Mouse (Mus musculus) adrenal gland, adult 2 months (tissue): ENCODE measurements around the gene Ces2h. TPM values are rescaled to one million over a fixed set of nuclear protein-coding genes. Genes with fewer than 3 reads are reported as not detected.
"Not testable (repeated sequence)": the region's sequence is repeated elsewhere in the genome, so short reads cannot be mapped to it uniquely, and the experiment has no call there.

Experiments
- DNase-seq: peaks from one replicate; pipeline ENCODE4 v3.0.0; 2021
- long read RNA-seq: library from polyadenylated mRNA; stranded (forward); transcript quantifications from one replicate; pipeline ENCODE4 v2.0.0, GENCODE M21; 2021
- polyA plus RNA-seq: library from polyadenylated mRNA; depleted of rRNA; stranded (reverse); fragments of >200 nt; gene quantifications from 2 replicates; pipeline ENCODE4 v1.2.3, GENCODE M21; 2012; rRNA removed
- total RNA-seq, 2 experiments: library from RNA; stranded (reverse); gene quantifications; 2 replicates each; pipeline ENCODE4 v1.2.3; 2021

Ces2h gene
- under 1 TPM in 1 of 2 experiments, not detected in 1; 0.12 TPM for total RNA-seq
- polyA plus RNA-seq = not detected in 2 replicates
- long read RNA-seq = 0 reads

DNA sequence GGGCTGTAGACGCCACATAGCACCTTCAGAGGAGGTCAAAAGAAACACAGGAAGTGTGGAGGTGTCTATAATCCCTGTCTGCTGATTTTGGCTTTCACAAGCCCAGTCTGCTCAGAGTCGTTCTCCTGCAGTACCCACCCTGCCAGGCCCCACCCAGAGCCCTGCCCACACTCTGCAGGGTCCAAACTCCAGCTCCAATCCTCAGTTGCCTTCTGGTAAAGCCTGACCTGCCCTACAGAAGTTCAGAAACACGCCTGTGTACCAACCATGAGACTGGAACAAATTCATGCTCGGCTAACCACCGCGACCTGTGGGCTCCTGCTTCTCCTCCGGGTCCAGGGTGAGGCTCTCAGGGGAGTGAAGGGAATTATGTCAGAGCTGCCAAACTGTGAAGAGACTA lies at the start of gene Ces2h:
Ces2h (plus strand) TSS at position 268 of the 400 bp plus-strand sequence.
- peak; percentile 17 for DNase-seq

DNA sequence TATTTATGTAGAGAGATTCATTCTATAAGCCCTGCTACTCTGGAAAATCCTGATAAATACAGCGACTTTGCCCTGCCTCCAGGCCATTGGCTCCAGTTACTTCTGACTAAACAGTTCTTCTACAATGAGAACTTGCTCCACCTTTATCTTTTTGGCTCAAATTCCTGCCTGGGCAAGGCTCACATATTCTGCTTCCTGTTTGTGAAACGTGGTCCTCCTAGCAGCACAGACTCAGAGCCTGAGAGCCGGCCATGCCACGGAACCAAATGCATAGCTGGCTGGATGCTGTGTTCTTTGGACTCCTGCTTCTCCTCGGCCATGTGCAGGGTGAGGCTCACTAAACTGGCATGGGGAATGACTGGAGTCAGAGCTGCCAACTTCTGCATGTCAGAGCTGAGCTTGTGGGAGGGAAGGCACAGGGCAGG lies 39.1 kb upstream of the Ces2h start, which contains the start of gene Ces2g:
Ces2g (plus strand) TSS at position 182 of the 425 bp plus-strand sequence.
- DNase-seq = peak; percentile 23

DNA sequence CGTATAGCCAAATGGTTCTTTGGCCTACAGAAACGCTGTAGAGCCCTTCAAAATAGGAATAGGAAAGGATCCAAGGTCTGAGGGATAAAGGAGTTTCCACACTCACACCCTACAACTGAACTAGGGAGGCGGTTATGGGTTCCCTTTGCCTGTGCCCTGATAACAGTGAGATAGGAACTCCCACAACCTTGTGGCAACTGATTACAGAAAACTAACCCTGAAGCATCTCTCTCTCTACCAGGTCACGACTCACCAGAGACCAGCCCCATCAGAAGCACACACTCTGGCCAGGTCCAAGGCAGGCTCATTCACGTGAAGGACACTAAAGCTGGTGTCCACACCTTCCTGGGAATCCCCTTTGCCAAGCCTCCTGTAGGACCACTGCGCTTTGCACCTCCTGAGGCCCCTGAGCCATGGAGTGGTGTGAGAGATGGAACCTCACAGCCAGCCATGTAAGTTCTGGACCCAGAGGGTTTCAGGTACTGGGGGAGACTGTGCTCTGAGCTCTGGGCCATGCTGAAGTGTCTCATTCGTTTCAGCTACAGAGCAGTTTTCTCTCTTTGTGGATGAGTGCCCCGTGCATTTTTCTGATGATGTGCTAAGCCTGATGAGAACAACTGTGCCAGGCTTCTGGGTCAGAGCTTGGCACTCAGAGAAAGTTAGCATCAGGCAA lies 38.3 kb upstream of the Ces2h start:
- DNase-seq = no peak

- DNase-seq = no peak
Observed at GRCm38 (mm10) chr8:104963375-104963894, 37.2 kb upstream of the Ces2h start.

- DNase-seq = no peak
Observed at GRCm38 (mm10) chr8:104984126-104984525, 16.5 kb upstream of the Ces2h start.

DNA sequence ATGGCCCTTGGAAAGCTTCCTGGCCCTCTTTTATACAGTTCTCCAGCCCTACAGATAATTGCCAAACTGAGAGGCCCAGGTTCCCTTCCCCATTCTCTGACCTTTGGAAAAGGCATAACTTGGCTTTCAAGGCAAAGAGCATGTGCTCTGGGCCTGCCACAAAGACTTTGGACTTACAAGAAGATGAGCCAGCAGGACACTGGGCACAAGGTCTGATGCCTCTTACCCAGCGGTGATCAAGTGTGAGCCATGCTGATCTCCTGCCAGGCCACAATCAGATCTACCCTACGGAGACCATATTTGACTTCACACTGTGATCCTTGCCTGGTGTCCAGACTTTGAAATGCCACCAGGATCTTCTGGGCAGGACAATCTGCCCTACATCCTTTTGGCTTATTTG lies 15.7 kb upstream of the Ces2h start:
- DNase-seq = peak; percentile 5

GRCm38 (mm10) chr8:104998191-104998590 lies 2.5 kb upstream of the Ces2h start:
- DNase-seq = peak; percentile 5

DNA sequence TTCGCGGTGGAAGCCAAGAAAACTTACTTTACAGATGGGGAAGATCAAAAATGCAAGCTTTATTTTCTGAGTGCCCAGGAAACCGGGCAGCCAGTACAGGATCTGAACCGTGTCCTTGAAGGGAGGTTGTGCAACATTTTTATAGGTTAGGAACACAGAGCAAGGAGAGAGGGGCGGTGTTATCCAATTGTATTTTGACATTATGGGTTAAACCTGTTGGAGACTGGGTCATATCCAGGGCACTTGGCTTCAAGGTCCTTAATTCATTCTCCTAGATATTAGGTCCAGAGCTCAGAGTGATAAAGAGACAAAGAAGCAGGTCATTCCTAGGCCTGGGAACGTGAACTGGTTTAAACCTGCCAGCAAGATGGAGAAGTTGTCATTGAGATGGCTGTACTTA lies 1.5 kb upstream of the Ces2h start:
- DNase-seq = no peak

DNA sequence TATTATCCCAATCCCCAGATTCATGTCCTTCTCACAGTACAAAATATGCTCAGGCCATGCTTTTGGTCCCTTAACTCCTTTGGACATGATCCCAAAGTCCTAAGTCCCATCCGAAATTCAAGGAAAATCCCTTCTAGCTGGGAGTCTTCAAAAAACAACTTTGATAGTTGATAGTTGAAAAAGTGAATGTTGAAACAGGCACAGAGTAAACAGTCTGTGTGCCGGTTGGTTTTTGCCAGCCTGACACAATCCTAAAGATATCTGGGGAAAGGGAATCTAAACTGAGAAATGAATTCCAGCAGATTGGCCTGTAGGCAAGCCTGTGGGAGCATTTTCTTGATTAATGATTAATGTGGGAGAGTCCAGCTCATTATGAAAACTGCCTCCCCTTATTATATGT lies 9.3 kb downstream of the Ces2h start:
- no peak for DNase-seq

- DNase-seq = no peak
Observed at GRCm38 (mm10) chr8:105011136-105011535, 10.5 kb downstream of the Ces2h start.

- DNase-seq = no peak
Observed at GRCm38 (mm10) chr8:105014391-105014790, 13.7 kb downstream of the Ces2h start.

DNA sequence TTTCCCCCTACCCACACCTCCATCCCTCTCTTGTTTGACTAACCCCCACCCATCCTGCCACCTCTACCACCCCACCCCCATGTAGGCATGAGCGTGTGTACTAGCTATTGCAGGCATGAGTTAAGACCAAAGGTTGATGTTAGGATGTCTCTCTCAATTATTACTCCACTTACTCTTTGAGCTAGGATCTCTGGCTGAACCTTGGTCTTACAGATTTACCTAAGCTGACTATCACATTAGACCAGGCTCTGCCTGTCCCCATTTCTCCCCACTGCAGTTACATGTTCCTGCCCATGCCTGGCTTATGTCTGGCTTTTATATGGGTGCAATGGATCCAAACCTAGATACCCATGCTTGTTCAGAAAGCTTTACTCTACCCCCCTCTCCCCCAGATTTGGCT lies 21.3 kb downstream of the Ces2h start:
- no peak for DNase-seq

GRCm38 (mm10) chr8:105023087-105023486 lies 22.4 kb downstream of the Ces2h start:
- no peak for DNase-seq

- no peak for DNase-seq
Observed at GRCm38 (mm10) chr8:105025050-105025449, 24.4 kb downstream of the Ces2h start.

GRCm38 (mm10) chr8:105043510-105043909 lies 42.9 kb downstream of the Ces2h start:
- DNase-seq = no peak

GRCm38 (mm10) chr8:105045824-105046401 lies 45.3 kb downstream of the Ces2h start:
- no peak for DNase-seq

DNA sequence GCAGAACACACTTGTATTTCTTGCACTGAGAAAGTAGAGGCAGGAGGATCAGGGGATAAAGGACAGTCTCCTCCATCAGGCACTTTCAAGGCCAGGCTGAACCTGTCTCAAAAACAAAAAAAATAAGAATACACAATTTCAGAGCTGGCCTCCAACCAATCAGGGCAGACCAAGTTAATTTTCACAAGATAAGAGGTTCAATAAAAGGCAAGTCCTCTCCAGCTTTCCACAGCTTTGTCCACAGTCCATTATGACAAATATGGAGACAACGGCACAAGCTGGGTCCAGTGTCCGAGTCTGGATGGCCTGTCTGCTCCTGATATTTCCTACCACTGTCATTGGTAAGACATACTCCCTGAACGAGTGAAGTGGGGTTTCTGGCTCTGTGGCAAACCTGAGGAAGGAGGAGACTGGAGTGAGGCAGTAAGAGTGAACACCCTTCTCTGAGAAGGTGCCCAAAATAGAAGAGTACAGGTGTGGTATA lies 47.8 kb downstream of the Ces2h start, which contains the start of gene Ces3a:
Ces3a (plus strand) TSS at position 231 of the 484 bp plus-strand sequence.
- no peak for DNase-seq

DNA sequence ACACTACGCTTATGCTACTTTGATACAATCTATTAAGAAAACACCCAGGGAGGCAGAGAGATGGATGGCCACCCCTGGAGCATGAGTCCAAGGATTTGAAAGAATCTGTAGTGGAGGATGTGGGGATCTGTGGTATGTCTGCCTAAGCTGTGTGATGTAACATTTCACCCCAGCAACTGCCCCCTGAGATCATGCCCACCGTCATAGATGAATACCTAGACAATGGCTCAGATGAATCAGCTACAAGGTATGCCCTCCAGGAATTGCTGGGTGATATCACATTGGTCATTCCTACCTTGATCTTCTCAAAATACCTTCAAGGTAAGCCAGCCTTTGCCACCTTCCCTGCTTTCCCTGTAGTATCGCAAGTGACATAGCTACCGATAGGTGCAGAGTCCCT lies 55.6 kb downstream of the Ces2h start:
- no peak for DNase-seq

DNA sequence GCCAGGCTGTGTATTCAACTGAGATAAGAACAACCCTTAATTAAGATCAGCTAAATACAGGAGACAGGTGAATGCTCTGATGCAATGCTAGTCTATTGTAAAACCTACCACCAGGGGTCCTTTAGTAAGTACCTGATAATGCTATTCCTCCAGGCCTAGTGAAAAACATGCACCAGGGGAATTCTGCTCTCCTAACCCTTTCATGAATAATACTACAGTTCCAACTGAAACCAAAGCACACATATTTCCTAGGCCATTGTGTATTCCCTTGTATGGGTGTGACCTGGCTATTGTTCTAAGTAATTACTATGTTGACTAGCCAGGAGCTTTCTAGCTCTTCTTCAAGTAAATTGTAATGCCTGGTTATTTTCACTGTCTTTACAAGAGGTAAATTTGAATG lies 59.4 kb downstream of the Ces2h start:
- no peak for DNase-seq

DNA sequence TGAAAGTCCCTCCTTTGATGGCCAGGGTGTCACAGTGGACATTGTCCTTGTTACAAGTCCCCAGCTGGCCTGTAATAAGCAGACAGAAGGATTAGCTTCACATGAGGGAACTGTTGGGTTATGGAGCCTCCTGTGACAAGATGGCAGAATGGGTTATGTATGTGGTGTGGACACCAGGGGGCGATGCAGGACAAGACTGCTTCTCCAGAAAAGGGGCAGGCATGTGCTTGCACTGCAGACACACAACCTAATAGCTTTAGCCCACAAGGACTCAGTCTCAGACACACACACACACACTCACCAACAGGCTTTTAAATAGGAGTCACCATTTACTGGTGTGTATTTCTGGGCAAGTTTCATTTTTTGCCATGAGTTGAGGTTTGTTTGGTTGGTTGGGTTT lies 66.1 kb downstream of the Ces2h start:
- peak; percentile 47 for DNase-seq

- DNase-seq = not testable (repeated sequence)
Observed at GRCm38 (mm10) chr8:105067905-105068304, 67.3 kb downstream of the Ces2h start.

DNA sequence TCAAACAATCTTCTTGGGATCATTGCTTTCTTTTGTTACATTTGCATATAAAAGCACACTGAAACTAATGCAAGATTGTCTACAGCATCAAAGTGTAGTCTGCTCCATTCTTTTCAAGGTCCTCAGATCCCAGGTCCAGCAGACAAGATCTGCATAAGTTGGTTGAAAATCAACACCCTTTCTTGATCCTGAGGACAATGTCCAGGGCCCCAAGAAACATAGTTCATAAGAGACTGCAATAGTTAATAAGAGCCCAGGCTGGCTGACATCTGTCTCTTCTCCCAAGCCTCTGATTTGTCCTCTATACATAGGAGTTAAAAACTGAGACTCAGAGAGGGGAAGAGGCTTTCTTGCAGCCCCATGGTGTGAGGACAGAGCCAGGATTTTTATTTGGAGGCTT lies 68.3 kb downstream of the Ces2h start:
- no peak for DNase-seq
